Mouse (Mus musculus) cerebellum, adult 2 months (tissue): Measurements from ENCODE around the gene Pcgf2.

Source experiments
- CTCF ChIP-seq: fragments of 200-500 bp; IDR thresholded peaks from 2 replicates; pipeline ENCODE4 v1.5.1; 2011; ENCODE audit warnings: low read depth, mild to moderate bottlenecking, control low read depth, low read length, moderate library complexity, borderline replicate concordance; ENCODE audit not compliant: insufficient read depth
- POLR2A ChIP-seq: fragments of 200-500 bp; IDR thresholded peaks from 2 replicates; pipeline ENCODE4 v1.6.1; 2011; ENCODE audit warnings: low read length, control low read depth, borderline replicate concordance; ENCODE audit not compliant: insufficient read depth

GRCm38 (mm10) chr11:97660734-97661647 is 39.3 kb downstream of the Pcgf2 start:
- TF ChIP-seq CTCF: no peak
- TF ChIP-seq POLR2A: no peak
